26 mouse cellular contexts compared by ENCODE assay signal in the genomic region with DNA sequence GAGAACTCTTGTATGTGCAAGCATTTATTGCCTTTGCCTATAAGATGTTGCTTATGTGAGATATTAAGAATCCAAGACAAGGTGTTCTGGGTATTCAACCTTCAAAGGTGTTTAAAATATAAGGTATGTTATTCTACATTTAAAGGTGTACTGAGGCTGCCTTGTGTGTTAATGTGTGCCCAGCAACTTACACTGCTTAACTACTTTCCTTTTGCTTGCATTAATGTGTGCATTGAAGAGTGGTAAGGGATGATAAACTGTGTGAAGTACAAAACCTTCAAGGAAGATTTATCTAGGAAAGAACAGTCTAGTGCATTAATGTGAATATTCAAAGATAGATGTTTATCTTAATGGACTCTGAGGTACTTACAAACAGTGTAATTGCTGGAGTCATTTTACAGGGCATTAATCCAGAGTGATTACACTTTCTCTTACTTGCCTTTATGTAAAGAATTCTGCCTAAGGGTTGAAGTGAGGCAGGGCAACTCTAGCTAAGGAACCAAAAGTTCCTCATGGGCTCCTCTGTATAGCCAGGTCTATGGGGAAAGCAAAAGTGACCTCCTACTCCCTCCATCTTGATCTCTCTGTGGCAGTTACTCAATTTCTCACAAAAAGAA.
DNase-seq lines count a peak whose midpoint lies in the region; ATAC-seq lines count a peak whose summit lies in the region.
"Had no signal": no experiment of that assay in that cellular context is flagged by ENCODE, and none has a peak within 500 bp of the region (broad histone marks: within the 10 kb centered on the region; RNA-seq: fewer than 3 reads in every experiment).

No protein-coding gene starts in this region.

- ATAC-seq in kidney, embryonic 16.5 days (ENCODE audit: low FRiP score, low TSS enrichment), result peak; percentile 77
- ATAC-seq: activated CD4-positive, CD25-positive, alpha-beta regulatory T cell, adult 4 months; CD4-positive, CD25-positive, alpha-beta regulatory T cell, adult 4 months; forebrain, embryonic 14.5 days; forebrain, embryonic 16.5 days; Patski had no signal

- H3K36me3 ChIP-seq in kidney, embryonic 16.5 days (ENCODE audit: insufficient read depth, low read length), result no peaks in the 10 kb centered on the region
- H3K36me3 ChIP-seq: embryonic facial prominence, embryonic 10.5 days; embryonic facial prominence, embryonic 12.5 days; forebrain, embryonic 10.5 days; forebrain, embryonic 12.5 days; G1E had no signal

- no peaks in the 10 kb centered on the region for H3K4me1 ChIP-seq in kidney, embryonic 16.5 days (ENCODE audit: insufficient read depth, low read length)
- H3K4me1 ChIP-seq: embryonic facial prominence, embryonic 12.5 days; forebrain, embryonic 12.5 days had no signal

- peaks cover 3% of the 10 kb centered on the region; the same call in 1 of the 2 replicates for H3K27me3 ChIP-seq in kidney, embryonic 16.5 days (ENCODE audit: insufficient read depth, low read length)
- H3K27me3 ChIP-seq: CH12.LX; embryonic facial prominence, embryonic 12.5 days; forebrain, embryonic 12.5 days; Patski had no signal

- no peak overlapping the region for H3K4me2 ChIP-seq in kidney, embryonic 16.5 days (replicated peaks; ENCODE audit: low read depth, low read length)
- H3K4me2 ChIP-seq: embryonic facial prominence, embryonic 12.5 days; forebrain, embryonic 12.5 days had no signal

- no peaks in the 10 kb centered on the region for H3K9me3 ChIP-seq in kidney, embryonic 16.5 days (ENCODE audit: low read length)
- H3K9me3 ChIP-seq: embryonic facial prominence, embryonic 10.5 days; embryonic facial prominence, embryonic 12.5 days; forebrain, embryonic 10.5 days; forebrain, embryonic 12.5 days had no signal

- H3K4me3 ChIP-seq in kidney, embryonic 16.5 days (ENCODE audit: low read length), result no peak overlapping the region
- H3K4me3 ChIP-seq: embryonic facial prominence, embryonic 10.5 days; embryonic facial prominence, embryonic 12.5 days; forebrain, embryonic 10.5 days; forebrain, embryonic 12.5 days had no signal

- DNase-seq in kidney, adult 9 months, result peak; percentile 5
- DNase-seq in kidney, adult 11 months, result no peak
- no peak for DNase-seq in kidney, postnatal 14 days
- peak; percentile 71 for DNase-seq in fat pad, adult 2 months (ENCODE audit: extremely low read depth, low read depth, low spot score)
- no peak for DNase-seq in layer of hippocampus, postnatal 10 days (ENCODE audit: low spot score in 2 of 2)
- DNase-seq: adrenal gland, adult 8-10 months; adrenal gland, postnatal 14 days; adrenal gland, postnatal 36 days; B cell, adult 2 months; cerebellum, adult 11-12 months; cerebellum, adult 2 months; cerebellum, adult 9-10 months; cerebellum, postnatal 10 days; cerebellum, postnatal 25 days had no signal

- no peak overlapping the region for H3K27ac ChIP-seq in kidney, embryonic 16.5 days (ENCODE audit: low read length)
- H3K27ac ChIP-seq: embryonic facial prominence, embryonic 10.5 days; embryonic facial prominence, embryonic 12.5 days; forebrain, embryonic 10.5 days; forebrain, embryonic 12.5 days had no signal

- H3K9ac ChIP-seq in kidney, embryonic 16.5 days (replicated peaks; ENCODE audit: low read length), result no peak overlapping the region
- H3K9ac ChIP-seq: embryonic facial prominence, embryonic 12.5 days; forebrain, embryonic 12.5 days had no signal

Comparison
In these comparisons a context has a peak if more than half of its experiments do, and no peak if none do; other contexts are left out.
1. DNase-seq: peak in kidney, adult 9 months (single experiment) and fat pad, adult 2 months (single experiment); none in kidney, adult 11 months (single experiment), kidney, postnatal 14 days (single experiment) and layer of hippocampus, postnatal 10 days (0 of 2).